13 mouse cellular contexts compared by ENCODE assay signal in the genomic region with DNA sequence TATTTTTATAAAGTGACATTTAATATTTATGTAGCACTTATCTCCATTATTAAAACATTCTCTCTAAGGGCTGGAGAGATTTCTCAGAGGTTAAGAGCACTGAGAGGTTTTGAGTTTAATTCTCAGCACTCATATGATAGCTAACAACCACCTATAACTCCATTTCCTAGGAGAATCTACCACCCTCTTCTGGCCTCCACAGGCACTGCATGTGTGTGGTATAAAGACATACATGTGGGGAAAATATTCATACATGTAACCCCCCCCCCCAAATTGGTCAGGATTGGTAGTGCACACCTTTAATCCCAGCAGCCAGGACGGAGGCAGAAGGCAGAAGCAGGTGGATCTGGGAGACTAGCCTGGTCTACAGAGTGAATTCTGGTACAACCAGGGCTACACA. TPM values are rescaled to one million over a fixed set of nuclear protein-coding genes. Genes with fewer than 3 reads are reported as not detected.
DNase-seq lines count a peak whose midpoint lies in the region; ATAC-seq and TF ChIP-seq lines count a peak whose summit lies in the region.
"Had no signal": no experiment of that assay in that cellular context is flagged by ENCODE, and none has a peak within 500 bp of the region (broad histone marks: within the 10 kb centered on the region; RNA-seq: fewer than 3 reads in every experiment).

No protein-coding gene starts in this region.

- no peak overlapping the region for H3K4me3 ChIP-seq in gastrocnemius, adult 2 months
- no peak overlapping the region for H3K4me3 ChIP-seq in midbrain, postnatal 0 days (ENCODE audit: low read depth, low read length)
- no peak overlapping the region for H3K4me3 ChIP-seq in midbrain, embryonic 11.5 days (ENCODE audit: low read depth, low read length)
- H3K4me3 ChIP-seq: hindbrain, embryonic 15.5 days; midbrain, embryonic 13.5 days; neural tube, embryonic 12.5 days had no signal

- no peaks in the 10 kb centered on the region for H3K4me1 ChIP-seq in midbrain, postnatal 0 days (ENCODE audit: insufficient read depth, low read length)
- H3K4me1 ChIP-seq in midbrain, embryonic 11.5 days (ENCODE audit: control insufficient read depth, insufficient read depth, low read length) = no peaks in the 10 kb centered on the region
- H3K4me1 ChIP-seq: hindbrain, embryonic 15.5 days; midbrain, embryonic 13.5 days; neural tube, embryonic 12.5 days had no signal

- intact Hi-C loops in gastrocnemius, adult 2 months (cut with DNase I) = no loop called here

- no peak overlapping the region for H3K4me2 ChIP-seq in midbrain, postnatal 0 days (ENCODE audit: low read depth, low read length, poor library complexity, severe bottlenecking)
- H3K4me2 ChIP-seq in midbrain, embryonic 11.5 days = no peak overlapping the region
- H3K4me2 ChIP-seq: hindbrain, embryonic 15.5 days; midbrain, embryonic 13.5 days; neural tube, embryonic 12.5 days had no signal

- no peaks in the 10 kb centered on the region for H3K36me3 ChIP-seq in midbrain, postnatal 0 days (ENCODE audit: insufficient read depth, low read length)
- H3K36me3 ChIP-seq in midbrain, embryonic 11.5 days (ENCODE audit: control insufficient read depth, insufficient read depth, low read length) = no peaks in the 10 kb centered on the region
- H3K36me3 ChIP-seq: hindbrain, embryonic 15.5 days; midbrain, embryonic 13.5 days; neural tube, embryonic 12.5 days had no signal

- no peak for ATAC-seq in midbrain, postnatal 0 days (ENCODE audit: low FRiP score)
- no peak for ATAC-seq in midbrain, embryonic 11.5 days (ENCODE audit: low FRiP score)
- ATAC-seq: midbrain, embryonic 13.5 days had no signal

- DNase-seq in gastrocnemius, adult 2 months = no peak
- DNase-seq in gastrocnemius, adult 18-20 months (ENCODE audit: low spot score) = no peak
- DNase-seq in midbrain, postnatal 0 days (ENCODE audit: low spot score) = no peak
- DNase-seq in midbrain, embryonic 11.5 days (ENCODE audit: low spot score, missing footprints) = no peak
- peak; percentile 43 for DNase-seq in R1 (ENCODE audit: low read depth, low spot score)
- peak; percentile 38 for DNase-seq in thymus, postnatal 14 days
- DNase-seq in heart, adult 18-20 months = no peak
- no peak for DNase-seq in cerebellum, adult 11 months
- DNase-seq: cerebellum, adult 2 months; right cerebral cortex, adult 18-20 months had no signal

- no peaks in the 10 kb centered on the region for H3K9me3 ChIP-seq in midbrain, postnatal 0 days (ENCODE audit: low read length)
- no peaks in the 10 kb centered on the region for H3K9me3 ChIP-seq in midbrain, embryonic 11.5 days (ENCODE audit: control insufficient read depth, low read length)
- H3K9me3 ChIP-seq: hindbrain, embryonic 15.5 days; midbrain, embryonic 13.5 days; neural tube, embryonic 12.5 days had no signal

- H3K27ac ChIP-seq in gastrocnemius, adult 2 months = no peak overlapping the region
- H3K27ac ChIP-seq in midbrain, postnatal 0 days (ENCODE audit: low read depth, low read length) = no peak overlapping the region
- H3K27ac ChIP-seq in midbrain, embryonic 11.5 days (ENCODE audit: low read depth, low read length) = no peak overlapping the region
- H3K27ac ChIP-seq: hindbrain, embryonic 15.5 days; midbrain, embryonic 13.5 days; neural tube, embryonic 12.5 days had no signal

- WGBS in midbrain, postnatal 0 days = 67% methylated on average over 1 of the region's 1 CpGs
- 89% methylated on average over 1 of the region's 1 CpGs for WGBS in midbrain, embryonic 11.5 days

- TF ChIP-seq CTCF in gastrocnemius, adult 2 months (IDR thresholded peaks at IDR 0.05) = peak; percentile 22; the same call in 1 of the 2 replicates
- peak; percentile 23; the same call in 1 of the 2 replicates for TF ChIP-seq CTCF in midbrain, postnatal 0 days (IDR thresholded peaks at IDR 0.05)

- H3K27me3 ChIP-seq in midbrain, postnatal 0 days (ENCODE audit: insufficient read depth, low read length) = no peaks in the 10 kb centered on the region
- no peaks in the 10 kb centered on the region for H3K27me3 ChIP-seq in midbrain, embryonic 11.5 days (ENCODE audit: control insufficient read depth, insufficient read depth, low read length)
- H3K27me3 ChIP-seq: hindbrain, embryonic 15.5 days; midbrain, embryonic 13.5 days; neural tube, embryonic 12.5 days had no signal

- no peak overlapping the region for H3K9ac ChIP-seq in midbrain, postnatal 0 days (replicated peaks; ENCODE audit: low read length, poor library complexity, severe bottlenecking)
- H3K9ac ChIP-seq in midbrain, embryonic 11.5 days (ENCODE audit: low read length) = no peak overlapping the region
- H3K9ac ChIP-seq: hindbrain, embryonic 15.5 days; midbrain, embryonic 13.5 days; neural tube, embryonic 12.5 days had no signal

RNA-seq across cellular contexts. Expression of a gene that starts 21.4 kb away (rescaled TPM):
- total RNA-seq in gastrocnemius, adult 2 months (2021) = 1 to 10 TPM; 5.2 to 7.6 TPM
- 1 to 10 TPM; 5.7 to 7.0 TPM for total RNA-seq in gastrocnemius, adult 18-20 months (2021)
- total RNA-seq in midbrain, postnatal 0 days (2014; rRNA removed) = 34.8 and 37.7 TPM in 2 replicates
- polyA plus RNA-seq in midbrain, postnatal 0 days (2015; fragmentation: Nextera tagmentation; extraction: Ambion mirVana) = 26.1 and 27.0 TPM in 2 replicates
- polyA plus RNA-seq in midbrain, embryonic 11.5 days (2014; fragmentation: Nextera tagmentation; extraction: Ambion mirVana) = 6.6 and 6.9 TPM in 2 replicates
- total RNA-seq in heart, adult 18-20 months (2021) = 1 to 10 TPM; 1.6 to 1.9 TPM

RNA-seq across cellular contexts. Expression of a gene that starts 54.3 kb away (rescaled TPM):
- 1 to 10 TPM; 7.8 to 10.0 TPM for total RNA-seq in gastrocnemius, adult 2 months (2021)
- 1 to 10 TPM; 7.9 to 9.3 TPM for total RNA-seq in gastrocnemius, adult 18-20 months (2021)
- 13.4 and 15.9 TPM in 2 replicates for total RNA-seq in midbrain, postnatal 0 days (2014; rRNA removed)
- 19.0 and 21.8 TPM in 2 replicates for polyA plus RNA-seq in midbrain, postnatal 0 days (2015; fragmentation: Nextera tagmentation; extraction: Ambion mirVana)
- polyA plus RNA-seq in midbrain, embryonic 11.5 days (2014; fragmentation: Nextera tagmentation; extraction: Ambion mirVana) = 12.0 and 13.1 TPM in 2 replicates
- total RNA-seq in heart, adult 18-20 months (2021) = 1 to 10 TPM; 7.4 to 8.8 TPM

Comparison
In these comparisons a context has a peak if more than half of its experiments do, and no peak if none do; other contexts are left out.
1. DNase-seq: peak in R1 (single experiment) and thymus, postnatal 14 days (single experiment); none in gastrocnemius, adult 2 months (single experiment), gastrocnemius, adult 18-20 months (single experiment), midbrain, postnatal 0 days (single experiment), midbrain, embryonic 11.5 days (single experiment), heart, adult 18-20 months (0 of 2) and cerebellum, adult 11 months (single experiment).